Mouse (Mus musculus): ENCODE measurements around the gene Eps15.

Eps15 gene

DNA sequence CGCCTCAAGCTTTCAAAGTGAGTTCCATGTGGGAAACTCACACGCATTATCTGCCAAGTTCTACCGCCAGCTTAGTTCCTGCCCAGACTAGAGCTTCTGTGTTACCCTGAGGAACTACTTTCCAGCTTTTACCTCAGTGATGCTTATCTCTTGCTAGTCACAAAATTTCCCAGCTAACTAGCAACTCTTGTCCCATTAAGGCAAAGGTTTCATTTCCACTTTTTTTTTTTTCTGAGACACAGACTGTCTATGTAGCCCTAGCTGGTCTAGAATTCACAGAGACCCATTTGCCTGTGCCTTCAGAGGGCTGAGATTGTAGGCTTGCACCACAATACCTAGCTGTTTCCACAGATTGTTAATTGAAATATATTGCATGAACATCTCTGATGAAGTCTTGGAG is 12.6 kb upstream of the Eps15 start:
- no peak for DNase-seq (ENCODE audit: low read depth, low spot score)

DNA sequence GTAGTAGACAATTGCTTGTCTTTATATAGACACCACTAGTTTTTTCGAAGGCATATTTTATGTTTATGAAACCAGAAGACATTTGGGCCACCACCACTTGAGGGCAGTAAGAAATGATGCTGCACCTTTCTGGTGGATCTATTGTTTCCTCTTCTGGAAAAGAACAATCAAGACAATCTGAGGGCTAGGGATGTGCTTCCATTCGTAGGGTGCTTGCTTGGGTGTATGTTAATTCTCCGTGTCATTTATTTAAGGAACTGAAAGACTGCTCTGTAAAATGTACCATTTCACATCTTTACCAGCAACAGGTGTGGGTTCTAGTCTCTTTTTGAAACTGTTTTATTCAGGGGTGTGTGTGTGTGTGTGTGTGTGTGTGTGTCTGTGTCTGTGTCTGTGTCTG is 11.2 kb upstream of the Eps15 start:
- DNase-seq (ENCODE audit: low read depth, low spot score): no peak

DNA sequence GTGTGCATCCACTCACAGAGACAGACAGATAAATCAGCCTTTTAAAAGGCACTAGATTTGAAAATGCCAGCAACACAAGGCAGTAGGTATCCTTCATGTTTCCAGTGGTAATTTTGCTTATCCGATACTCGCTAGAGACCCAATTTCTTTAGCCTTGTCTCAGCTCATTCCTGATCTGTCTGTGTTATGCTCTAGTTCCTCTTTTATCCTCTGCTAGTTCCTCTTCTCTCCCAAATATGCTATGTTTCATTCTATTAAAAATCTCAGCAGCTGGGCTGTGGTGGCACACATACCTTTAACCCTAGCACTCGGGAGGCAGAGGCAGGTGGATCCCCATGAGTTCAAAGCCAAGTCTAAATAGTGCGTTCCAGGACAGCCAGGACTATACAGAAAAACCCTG is 8.3 kb upstream of the Eps15 start:
- DNase-seq (ENCODE audit: low read depth, low spot score): no peak

DNA sequence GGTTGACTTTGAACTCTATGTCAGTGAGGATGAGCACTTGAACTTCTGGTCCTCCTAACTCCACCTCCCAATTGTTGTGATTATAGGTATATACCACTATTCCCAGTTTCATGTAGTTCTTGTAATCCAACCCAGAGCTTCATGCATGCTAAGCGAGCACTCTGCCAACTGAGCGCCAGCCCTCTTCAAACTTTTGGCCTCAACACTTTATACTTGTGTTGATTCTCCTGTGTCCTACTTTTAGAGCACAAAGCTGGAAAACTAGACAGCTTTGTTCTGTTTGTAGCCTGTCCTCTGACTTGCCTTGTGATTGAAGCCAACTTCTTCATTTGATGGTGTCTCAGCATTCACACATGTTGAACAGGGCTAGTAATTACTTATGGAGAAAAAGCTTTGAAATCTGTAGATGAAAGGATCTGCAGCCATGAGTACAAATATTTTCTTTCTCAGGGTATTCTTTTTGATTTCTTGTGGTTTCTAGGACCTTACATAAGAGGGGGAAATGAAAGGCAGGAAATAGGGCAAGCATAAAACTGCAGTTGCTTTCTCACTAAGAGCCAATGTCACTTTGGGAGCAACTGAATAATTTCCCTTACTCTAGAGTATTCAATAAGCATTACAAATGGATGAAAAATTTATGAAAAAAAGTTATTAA is 6.4 kb upstream of the Eps15 start:
- DNase-seq (ENCODE audit: low read depth, low spot score): peak; percentile 45

DNA sequence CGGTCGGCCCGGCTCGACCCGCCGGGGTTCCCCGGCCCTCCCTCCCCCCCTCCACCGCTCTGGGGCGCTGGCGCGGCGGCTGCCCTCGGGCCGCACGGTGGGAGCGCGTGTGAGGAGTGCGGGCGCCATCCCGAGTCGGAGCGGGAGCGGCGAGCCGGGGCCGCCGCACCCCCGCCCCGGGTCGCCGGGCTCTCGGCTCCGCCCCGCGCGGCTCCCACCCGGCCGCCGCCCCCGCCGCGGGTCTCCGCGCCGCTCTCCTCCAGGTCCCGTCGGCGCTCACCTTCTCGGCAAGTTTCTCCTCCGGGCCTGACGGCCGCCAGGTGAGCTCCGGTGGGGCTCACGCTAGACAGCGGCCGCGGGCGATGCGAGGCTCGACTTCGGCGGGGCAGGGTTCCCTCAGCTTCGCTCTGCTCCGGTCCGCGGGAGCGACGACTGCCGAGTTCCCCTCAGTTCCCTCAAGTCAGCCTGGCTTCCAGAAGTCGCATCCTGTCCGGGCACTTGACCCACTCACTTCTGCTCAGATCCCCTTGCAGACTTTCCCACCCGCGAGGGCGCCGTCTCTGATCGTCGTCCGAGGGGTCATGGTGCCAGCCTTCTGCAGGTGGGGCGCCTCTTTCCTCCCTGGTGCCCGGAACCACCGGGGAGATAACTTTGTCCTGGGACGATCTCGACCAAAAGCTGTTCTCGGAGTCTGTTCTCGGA is 542 bp downstream of the Eps15 start:
- DNase-seq (ENCODE audit: low read depth, low spot score): peak; percentile 18

DNA sequence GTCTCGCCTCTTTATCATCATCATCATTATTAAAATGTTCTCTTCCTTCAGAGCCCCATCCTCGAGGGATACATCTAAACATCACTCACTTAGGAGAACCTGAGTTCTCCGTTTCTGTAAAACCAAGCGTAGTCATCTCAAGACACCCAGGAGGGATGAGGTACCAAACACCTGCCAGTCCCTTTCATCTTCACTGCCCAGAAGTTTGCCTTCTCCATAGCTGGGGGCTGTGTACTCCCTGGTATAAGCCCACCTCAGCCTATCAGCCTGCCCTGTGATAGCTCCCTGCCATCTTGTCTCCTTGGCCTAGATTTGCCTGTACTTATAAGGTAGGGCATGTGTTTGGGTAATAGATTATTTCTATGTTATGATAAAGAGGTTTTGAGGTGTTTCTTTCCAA is 1.1 kb downstream of the Eps15 start:
- DNase-seq (ENCODE audit: low read depth, low spot score): no peak

DNA sequence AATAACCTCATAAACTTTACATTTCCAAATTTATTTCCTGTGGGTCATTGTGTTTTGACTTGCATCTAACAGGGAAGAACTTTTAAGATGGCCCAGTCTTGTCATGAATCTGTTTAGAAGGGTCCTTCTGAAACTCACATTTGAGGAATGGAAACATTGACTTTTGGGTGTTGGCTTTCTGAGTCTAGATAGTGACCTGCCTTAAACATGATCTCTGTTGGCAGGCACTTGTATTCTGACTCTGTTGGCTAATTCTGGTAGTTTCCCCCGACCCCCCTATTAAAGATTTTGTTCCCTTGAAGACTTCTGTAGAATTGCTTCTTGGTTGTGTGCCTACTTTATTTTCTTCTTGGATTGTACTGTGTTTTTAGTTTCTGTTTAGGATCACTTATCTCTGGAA is 1.9 kb downstream of the Eps15 start:
- no peak for DNase-seq (ENCODE audit: low read depth, low spot score)

DNA sequence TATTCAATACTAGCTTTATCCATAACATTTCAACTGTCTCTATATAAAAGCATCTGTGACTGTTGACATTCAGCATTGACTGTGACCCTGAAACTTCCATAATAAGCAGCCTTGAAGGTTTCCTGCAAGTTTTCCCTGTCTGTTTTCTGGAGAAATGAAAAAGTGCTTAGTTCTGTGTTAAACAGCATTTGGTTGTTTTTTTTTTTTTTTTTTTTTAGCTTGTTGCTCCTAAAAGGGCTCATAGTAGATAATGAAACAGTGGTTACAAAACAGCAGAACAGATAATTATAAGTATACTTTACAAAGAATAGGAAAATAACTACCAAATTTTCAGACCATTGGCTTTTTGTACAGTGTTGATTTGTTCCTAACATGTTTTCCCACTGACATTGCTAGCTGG is 14.6 kb downstream of the Eps15 start:
- no peak for DNase-seq (ENCODE audit: low read depth, low spot score)

DNA sequence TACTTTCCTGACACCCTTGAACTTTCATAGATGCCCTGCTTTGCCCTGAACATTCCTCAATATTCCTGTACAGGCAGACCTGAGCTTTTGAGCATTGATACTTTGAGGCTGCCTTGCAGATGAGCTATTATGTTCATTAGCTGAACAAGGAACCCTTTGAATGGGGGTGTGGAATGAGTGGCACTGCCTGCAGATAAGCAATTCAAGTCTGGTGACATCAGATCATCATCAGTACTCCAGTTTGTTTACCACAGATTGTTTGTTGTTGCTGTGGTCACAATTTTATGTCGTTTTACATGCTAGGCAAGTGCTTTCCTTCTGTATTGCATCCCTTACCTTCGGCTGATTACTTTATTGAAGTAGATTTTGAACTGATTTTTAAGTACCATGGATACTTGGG is 16.4 kb downstream of the Eps15 start:
- no peak for DNase-seq (ENCODE audit: low read depth, low spot score)

DNA sequence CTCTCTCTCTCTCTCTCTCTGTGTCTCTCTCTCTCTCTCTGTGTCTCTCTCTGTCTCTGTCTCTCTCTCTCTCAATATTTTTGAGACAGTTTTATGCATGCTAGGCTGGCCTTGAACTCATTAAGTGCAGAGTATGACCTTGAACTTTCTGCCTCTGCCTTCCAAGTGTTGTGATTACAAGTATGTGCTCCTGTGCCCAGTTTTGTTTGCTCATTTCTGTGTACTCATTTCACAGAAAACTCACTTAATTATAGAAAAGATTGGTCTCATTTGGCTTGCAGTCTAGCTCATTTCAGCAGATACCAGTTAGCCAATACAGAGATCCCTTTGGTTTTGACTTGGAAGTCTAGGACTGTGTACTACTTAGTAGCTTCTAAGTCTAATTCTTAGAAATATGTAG is 19.1 kb downstream of the Eps15 start:
- DNase-seq (ENCODE audit: low read depth, low spot score): no peak

DNA sequence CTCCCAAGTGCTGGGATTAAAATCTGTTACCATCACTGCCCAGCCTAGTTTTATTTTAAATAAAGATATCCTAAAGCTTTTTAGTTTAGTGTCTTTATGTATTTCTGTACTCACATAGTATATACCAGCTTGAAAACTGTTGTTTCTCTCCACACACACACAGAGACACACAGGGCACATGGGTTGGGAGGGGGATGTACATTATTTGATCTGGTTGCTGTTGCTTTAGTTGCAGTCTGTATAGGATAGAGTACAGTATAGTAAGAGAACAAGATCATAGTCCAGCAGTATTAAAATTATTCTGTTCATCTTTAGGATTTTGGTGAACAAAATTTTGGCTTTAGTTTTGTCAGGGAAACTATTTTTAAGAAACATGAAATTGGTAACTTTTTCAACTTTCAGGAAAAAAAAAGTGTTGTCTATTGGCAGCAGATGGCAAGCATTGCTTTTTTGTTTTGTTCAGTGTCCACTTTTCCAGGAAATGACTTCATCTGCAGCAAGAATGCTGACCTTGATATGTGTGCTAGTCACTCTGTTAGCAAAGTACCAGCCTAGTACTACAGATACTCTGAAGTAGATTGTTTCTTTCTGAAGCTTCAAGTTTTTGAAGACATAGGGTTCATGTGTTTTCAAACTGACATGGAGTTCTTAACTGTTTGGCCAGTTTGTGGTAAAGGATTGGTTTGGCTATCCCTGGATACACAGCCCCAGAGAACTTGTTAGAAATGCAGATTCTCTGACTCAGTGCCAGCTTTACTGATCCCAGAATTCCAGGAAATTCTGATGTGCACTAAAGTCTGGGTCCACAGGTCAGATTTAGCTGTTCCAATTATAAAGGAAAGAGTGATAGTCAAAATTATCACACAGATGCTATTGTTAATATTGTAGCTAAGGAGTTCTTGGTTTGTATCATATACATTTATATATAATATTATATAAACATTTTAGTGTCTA is 37.1 kb downstream of the Eps15 start:
- peak; percentile 14 for DNase-seq (ENCODE audit: low read depth, low spot score)

DNA sequence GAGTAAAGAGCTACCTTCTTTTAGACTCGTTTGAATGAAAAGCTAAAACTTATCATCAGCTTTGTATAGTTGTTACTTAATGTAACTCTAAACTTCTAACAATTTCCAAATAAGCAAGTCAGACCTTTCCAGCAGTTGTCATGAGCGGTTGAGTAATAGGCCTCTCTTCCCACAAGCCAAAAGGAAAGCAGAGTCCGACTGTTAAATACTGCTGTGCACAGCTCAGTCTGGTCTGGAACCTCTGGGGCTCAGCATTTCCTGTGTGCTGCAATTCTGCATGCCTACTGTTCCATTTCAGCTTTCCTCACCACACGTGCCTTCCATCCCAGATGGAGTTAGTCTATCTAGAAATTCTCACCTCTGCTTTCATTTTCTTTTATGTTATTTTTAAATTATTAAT is 56.7 kb downstream of the Eps15 start:
- DNase-seq (ENCODE audit: low read depth, low spot score): peak; percentile 46

DNA sequence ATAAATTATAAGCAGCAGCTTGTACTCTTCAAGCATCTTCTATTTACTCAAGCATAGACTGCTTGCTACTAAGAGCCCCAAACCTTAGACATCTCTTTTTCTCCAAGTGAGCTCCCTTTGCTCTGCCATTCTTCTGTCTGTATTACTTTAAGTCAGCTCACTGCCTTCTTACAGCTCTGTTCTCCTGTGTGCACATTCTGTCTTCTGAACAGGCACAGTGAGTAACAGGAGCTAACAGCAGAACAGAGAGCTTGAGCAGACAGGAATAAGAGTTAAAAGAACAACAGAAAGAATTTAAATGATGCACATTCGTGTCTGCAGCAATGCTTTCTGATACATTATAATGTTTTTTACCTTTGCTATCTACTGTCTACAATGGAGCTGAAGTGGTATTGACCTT is 61.2 kb downstream of the Eps15 start:
- DNase-seq (ENCODE audit: low read depth, low spot score): no peak

DNA sequence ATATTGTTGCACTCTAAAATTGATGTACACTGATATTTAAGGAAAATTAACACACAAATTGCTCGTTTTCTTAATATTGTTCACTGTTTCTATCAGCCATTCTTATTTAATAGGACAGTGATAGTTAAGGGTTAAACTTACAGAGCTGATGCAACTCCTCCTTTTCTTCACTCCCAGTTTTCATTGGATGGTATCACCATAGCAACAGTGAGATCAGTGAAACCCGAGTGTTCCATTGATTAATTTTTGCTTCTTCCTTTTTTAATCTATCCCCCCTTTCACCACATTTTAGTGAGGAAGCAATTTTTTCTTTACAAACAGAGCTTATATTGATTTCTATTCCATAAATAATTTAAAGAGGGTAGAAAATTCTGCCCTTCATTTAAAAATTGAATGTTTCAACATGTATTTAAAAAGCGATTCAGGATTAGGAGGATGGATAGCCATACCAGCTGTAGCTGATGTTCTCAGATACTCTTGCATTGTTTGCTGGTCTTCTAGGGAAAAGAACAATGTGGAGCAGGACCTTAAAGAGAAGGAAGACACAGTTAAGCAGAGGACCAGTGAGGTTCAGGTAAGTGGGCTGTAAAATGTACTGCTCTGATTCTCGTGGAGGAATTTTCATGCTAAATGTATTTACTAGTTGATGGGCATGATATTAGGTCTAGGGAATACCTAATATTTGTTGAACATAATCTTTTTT is 62.9 kb downstream of the Eps15 start:
- DNase-seq (ENCODE audit: low read depth, low spot score): no peak

DNA sequence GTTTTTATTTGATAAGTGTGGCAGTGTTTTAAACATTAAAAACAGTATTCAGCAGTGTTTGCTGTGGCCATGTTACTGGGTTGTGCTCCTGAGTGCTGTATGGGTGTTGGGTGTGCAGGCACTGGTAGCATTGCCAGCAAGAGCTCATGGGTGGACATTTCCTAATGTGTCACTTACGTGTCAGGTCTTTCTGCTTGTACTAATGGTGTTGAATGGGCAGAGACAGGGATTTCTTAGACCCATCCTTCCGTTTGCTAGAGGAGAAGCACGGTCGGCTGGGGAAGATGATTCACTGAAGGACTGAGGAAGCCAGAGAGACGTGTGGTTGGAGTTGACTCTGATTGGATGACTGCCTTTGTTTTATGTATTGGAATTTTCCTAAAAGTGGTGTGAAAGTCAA is 63.8 kb downstream of the Eps15 start:
- DNase-seq (ENCODE audit: low read depth, low spot score): no peak

DNA sequence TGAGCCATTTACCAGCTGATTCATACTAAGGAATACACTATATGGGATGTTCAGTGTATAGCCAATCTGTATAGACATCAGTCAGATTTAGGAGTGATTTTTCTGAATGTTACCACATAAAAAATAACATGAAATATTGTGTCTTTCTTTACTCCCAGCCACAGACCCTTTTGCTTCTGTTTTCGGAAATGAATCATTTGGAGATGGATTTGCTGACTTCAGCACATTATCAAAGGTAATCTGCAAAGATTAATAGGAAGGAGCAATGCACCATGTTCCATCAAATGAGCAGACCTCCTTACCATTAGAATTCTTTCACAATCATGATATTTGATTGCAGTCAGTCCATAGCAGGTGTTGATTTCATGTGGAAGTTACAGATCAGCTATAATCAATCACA is 98.0 kb downstream of the Eps15 start:
- no peak for DNase-seq (ENCODE audit: low read depth, low spot score)

DNA sequence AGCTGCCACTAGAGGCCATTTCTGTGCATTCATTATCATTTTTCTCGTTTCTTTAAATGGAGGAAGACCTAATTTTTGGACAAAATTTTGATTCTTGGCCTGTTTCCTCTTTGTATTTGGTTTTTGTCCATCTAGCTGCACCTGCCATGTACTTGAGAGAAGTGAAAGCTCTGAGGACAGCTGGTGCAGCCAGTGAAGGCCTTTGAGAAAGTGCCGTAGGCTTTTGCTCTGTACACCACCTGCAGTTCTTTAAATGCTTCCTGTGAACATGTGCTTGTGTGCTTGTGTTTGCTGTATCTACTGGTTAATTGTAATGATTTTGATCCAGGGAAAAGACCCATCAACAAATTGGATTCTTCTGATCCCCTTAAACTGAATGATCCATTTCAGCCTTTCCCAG is 102.4 kb downstream of the Eps15 start:
- no peak for DNase-seq (ENCODE audit: low read depth, low spot score)

DNA sequence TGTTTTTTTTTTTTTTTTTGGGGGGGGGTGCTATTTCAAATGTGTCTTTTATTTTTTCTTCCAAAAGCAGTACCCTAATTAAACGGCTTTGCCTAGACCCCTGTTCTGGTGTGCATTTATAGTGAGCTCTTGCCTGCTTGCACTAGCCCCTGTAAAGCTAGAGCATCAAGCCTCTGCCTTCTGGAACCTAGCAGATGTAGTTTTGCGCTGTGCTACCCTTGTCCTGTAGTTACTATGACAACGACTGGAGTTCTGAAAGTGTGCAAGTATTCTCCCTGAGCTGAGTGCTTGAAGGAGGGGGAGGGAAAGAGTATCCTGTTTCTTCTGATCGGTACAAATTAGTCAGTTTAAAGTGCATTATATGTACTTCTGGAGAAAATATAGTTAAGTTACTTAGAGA is 105.5 kb downstream of the Eps15 start:
- no peak for DNase-seq (ENCODE audit: low read depth, low spot score)

DNA sequence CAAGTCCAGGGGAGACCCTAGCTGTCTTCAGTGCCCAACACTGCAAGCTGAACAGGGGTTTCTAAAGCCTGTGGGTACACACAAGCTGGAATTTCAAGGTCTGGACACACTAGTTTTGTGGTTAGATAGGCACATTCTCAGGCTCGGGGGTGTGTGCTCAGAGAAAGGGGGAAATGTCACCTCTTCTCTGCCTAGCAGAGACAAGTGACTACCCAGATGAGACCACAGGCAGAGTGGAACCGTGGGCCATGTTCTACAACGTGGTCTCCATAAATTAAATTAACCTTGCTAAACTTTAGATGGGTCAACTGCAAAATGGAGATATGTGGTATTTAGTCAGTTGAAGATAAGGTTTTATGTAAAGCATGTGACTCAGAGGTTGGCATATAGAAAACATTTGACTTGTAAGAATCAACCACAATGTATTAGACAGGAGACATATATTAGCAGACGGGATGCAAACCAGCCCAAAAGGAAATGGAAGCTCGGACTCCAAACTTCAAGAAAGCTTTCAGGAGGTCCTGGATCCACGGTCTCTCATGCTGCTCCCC is 113.2 kb downstream of the Eps15 start:
- DNase-seq (ENCODE audit: low read depth, low spot score): no peak

DNA sequence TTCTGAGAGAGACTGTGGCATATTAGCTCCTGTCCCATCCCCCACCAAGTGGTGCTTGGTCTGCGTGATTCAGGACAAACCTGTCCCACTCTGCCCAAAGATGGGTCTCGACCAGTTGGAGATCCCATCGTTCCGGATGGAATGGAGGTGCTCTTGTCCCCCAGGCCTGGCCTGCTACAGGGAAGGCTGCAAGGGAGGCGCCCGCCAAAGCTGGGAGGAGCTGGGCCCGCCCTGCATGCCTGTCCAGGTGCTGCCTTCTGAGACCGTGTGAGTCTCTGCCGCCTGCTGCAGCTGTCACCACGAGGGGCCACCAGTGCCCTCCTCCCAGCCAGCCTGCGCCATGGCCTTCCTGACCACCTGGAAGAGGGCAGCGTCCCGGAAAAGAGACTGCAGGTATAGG is 113.8 kb downstream of the Eps15 start:
- DNase-seq (ENCODE audit: low read depth, low spot score): no peak

DNA sequence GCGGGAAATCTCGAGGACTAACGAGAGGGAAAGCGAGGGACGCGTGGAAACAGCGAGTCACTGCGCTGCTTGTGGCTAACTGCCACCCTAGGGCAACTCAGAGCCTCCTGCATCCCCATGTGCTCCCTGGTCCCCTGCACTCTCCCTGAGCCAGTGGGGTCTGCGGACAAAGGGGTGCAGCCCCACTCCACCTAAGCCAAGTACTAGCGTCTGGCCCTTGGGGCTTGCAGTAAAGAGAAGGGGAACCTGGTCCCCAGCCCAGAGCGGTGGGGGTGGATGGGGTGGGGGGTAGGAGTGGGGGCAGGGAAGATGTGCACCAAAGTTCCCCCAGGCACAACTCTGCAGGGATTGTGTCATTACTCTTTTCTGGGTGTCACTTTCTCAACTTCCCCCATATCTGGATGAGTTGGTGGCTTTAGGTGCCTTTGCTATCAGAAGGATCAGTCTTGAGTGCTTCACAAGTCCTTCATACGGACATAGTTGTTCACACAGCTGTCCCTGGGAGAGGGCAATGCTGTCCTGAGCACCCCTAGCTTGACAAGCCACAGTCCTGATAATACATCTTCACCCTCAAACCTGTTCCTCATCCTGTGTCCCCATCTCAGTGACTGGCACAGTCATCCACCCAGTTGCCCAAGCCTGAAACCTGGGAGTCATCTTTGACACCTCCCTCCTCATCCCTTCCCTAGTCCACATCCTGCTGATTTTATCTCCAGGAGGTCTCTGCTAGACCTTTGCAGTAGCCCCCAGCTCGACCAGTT is 114.4 kb downstream of the Eps15 start:
- no peak for DNase-seq (ENCODE audit: low read depth, low spot score)
